Mouse (Mus musculus): Measurements from ENCODE around the gene Lin7c. TPM values are rescaled to one million over a fixed set of nuclear protein-coding genes. Genes with fewer than 3 reads are reported as not detected.

Gene Lin7c
- polyA plus RNA-seq, 1 experiment, result 3.8 TPM

DNA sequence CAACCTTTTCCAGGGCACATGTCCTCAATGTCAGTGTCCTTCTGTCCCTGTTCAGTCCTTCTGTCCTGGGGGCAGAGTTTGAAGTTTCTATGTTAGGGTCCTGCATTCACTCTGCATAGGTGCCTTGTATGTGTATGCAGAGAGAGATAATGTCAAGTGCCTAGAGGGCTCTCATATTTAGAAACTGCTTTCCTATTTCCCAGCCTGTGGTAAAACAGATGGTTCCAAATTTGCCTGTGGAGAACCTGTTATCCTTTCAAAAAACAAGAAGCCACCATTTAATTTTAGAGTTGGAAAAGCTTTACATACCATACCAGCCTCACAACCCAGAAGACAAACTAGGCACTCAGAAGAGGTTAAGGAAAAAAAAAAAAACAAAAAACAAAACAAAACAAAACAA, 58.9 kb downstream of the Lin7c start:
- Histone ChIP-seq H3K27ac (ENCODE audit: insufficient read depth, low read depth, low read length) (no peak overlapping the region), H3K27me3 (ENCODE audit: control insufficient read depth, insufficient read depth, low read length) (no peaks in the 10 kb centered on the region), H3K36me3 (ENCODE audit: control insufficient read depth, insufficient read depth, low read length) (no peaks in the 10 kb centered on the region), H3K4me1 (ENCODE audit: control insufficient read depth, insufficient read depth, insufficient read length, low read length) (peaks cover 25% of the 10 kb centered on the region; the same call in 1 of the 2 replicates), H3K4me3 (ENCODE audit: low read depth, low read length) (no peak overlapping the region)
- no peak for TF ChIP-seq CTCF (IDR thresholded peaks at IDR 0.05; ENCODE audit: extremely low read depth, insufficient read length, insufficient replicate concordance, low read depth, low read length)
- TF ChIP-seq POLR2A (IDR thresholded peaks at IDR 0.05; ENCODE audit: low read depth, low read length), result no peak

DNA sequence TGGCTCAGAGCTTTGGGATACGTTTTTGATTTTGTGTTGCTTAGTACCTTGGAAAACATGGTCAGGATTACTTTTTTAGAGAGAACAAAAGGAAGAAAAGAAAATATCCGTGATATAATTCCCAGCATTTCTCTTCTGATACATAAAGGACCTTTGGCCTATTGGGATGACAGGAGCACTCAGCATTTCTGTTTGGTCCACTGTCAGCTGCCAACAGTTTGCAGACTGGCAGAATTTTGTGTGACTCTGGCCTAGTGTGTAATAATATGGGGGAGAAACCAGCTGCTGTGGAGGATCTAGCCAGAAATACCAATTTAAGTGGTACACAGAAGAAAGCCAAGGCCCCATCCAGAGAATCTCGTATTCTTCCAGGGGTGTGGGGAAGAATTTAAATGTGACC, 59.7 kb downstream of the Lin7c start:
- TF ChIP-seq POLR2A (IDR thresholded peaks at IDR 0.05; ENCODE audit: low read depth, low read length) (no peak), CTCF (IDR thresholded peaks at IDR 0.05; ENCODE audit: extremely low read depth, insufficient read length, insufficient replicate concordance, low read depth, low read length) (no peak)
- Histone ChIP-seq H3K4me3 (ENCODE audit: low read depth, low read length) (no peak overlapping the region), H3K4me1 (ENCODE audit: control insufficient read depth, insufficient read depth, insufficient read length, low read length) (peaks cover 27% of the 10 kb centered on the region; the same call in 1 of the 2 replicates), H3K27me3 (ENCODE audit: control insufficient read depth, insufficient read depth, low read length) (no peaks in the 10 kb centered on the region), H3K27ac (ENCODE audit: insufficient read depth, low read depth, low read length) (no peak overlapping the region), H3K36me3 (ENCODE audit: control insufficient read depth, insufficient read depth, low read length) (no peaks in the 10 kb centered on the region)
- WGBS, result 43% methylated on average over 3 of the region's 3 CpGs

Other genes with a start within 250 kb of the Lin7c start
- not detected in 2 replicates for gene Bdnf, start 216.2 kb upstream of the Lin7c start, polyA plus RNA-seq (2012; rRNA removed)
- gene Lgr4, start 26.8 kb downstream of the Lin7c start, polyA plus RNA-seq (2012; rRNA removed), result 12.0 and 51.4 TPM in 2 replicates
- 6.2 and 10.2 TPM in 2 replicates for gene Ccdc34, start 127.0 kb downstream of the Lin7c start, polyA plus RNA-seq (2012; rRNA removed)

Measured in small intestine, adult 2 months (tissue).